Comparison of ENCODE assay signal across 21 mouse cellular contexts in the genomic region with DNA sequence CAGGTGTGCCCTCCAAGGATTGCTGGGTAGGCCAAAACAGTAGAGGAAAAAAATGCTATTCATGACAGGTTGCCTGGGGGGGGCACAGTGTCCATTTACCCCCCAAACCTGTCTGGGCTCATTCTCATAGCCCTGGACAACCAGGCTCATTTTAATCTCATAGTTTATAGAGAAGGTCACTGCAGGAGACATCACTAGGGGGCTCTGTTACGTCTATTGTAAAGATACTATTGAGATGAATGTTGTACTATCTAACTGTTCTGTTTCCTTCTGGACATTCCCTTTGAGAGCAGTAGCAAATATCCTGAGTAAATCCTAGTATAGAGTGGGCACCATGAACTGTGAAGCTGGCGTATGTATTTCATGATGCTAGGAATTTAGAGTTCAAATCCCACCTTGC. TPM values are rescaled to one million over a fixed set of nuclear protein-coding genes. Genes with fewer than 3 reads are reported as not detected.
DNase-seq lines count a peak whose midpoint lies in the region; ATAC-seq and TF ChIP-seq lines count a peak whose summit lies in the region.
"Had no signal": no experiment of that assay in that cellular context is flagged by ENCODE, and none has a peak within 500 bp of the region (broad histone marks: within the 10 kb centered on the region; RNA-seq: fewer than 3 reads in every experiment).

No protein-coding gene starts in this region.

- ATAC-seq in forebrain, postnatal 0 days = no peak
- ATAC-seq in forebrain, embryonic 12.5 days (ENCODE audit: low FRiP score) = no peak
- no peak for ATAC-seq in liver, embryonic 14.5 days (ENCODE audit: insufficient read depth)
- no peak for ATAC-seq in liver, embryonic 11.5 days (replicated peaks; ENCODE audit: low FRiP score)
- ATAC-seq: hindbrain, embryonic 16.5 days had no signal

- no peaks in the 10 kb centered on the region for H3K27me3 ChIP-seq in forebrain, postnatal 0 days (ENCODE audit: insufficient read depth, low read length)
- no peaks in the 10 kb centered on the region for H3K27me3 ChIP-seq in forebrain, embryonic 12.5 days
- no peaks in the 10 kb centered on the region; the same call in none of the 2 replicates for H3K27me3 ChIP-seq in liver, embryonic 14.5 days (ENCODE audit: control insufficient read depth, insufficient read depth, low read length)
- H3K27me3 ChIP-seq in liver, embryonic 11.5 days (replicated peaks; ENCODE audit: control insufficient read depth, insufficient read depth, low read length) = no peaks in the 10 kb centered on the region
- H3K27me3 ChIP-seq: heart, embryonic 13.5 days; neural tube, embryonic 15.5 days had no signal

- H3K4me3 ChIP-seq in forebrain, postnatal 0 days (ENCODE audit: low read depth, low read length) = no peak overlapping the region
- no peak overlapping the region for H3K4me3 ChIP-seq in forebrain, embryonic 12.5 days (replicated peaks)
- no peak overlapping the region for H3K4me3 ChIP-seq in liver, embryonic 14.5 days (ENCODE audit: insufficient read depth in 1 of 2, low read depth in 2 of 2, low read length in 2 of 2)
- no peak overlapping the region for H3K4me3 ChIP-seq in liver, embryonic 11.5 days (ENCODE audit: low read depth, low read length)
- H3K4me3 ChIP-seq: heart, embryonic 13.5 days; midbrain, embryonic 10.5 days; myocyte; neural tube, embryonic 15.5 days had no signal

- no peak overlapping the region for H3K4me2 ChIP-seq in forebrain, postnatal 0 days (ENCODE audit: low read depth)
- no peak overlapping the region for H3K4me2 ChIP-seq in forebrain, embryonic 12.5 days
- H3K4me2 ChIP-seq in liver, embryonic 14.5 days (ENCODE audit: low read depth) = no peak overlapping the region
- H3K4me2 ChIP-seq in liver, embryonic 11.5 days = no peak overlapping the region
- H3K4me2 ChIP-seq: heart, embryonic 13.5 days; neural tube, embryonic 15.5 days had no signal

- no peaks in the 10 kb centered on the region for H3K4me1 ChIP-seq in forebrain, postnatal 0 days (ENCODE audit: insufficient read depth)
- H3K4me1 ChIP-seq in forebrain, embryonic 12.5 days = peaks cover 13% of the 10 kb centered on the region; the same call in 1 of the 2 replicates
- H3K4me1 ChIP-seq in liver, embryonic 14.5 days (replicated peaks; ENCODE audit: control insufficient read depth in 2 of 2, insufficient read depth in 2 of 2, low read length in 1 of 2) = no peaks in the 10 kb centered on the region
- H3K4me1 ChIP-seq in liver, embryonic 11.5 days (replicated peaks; ENCODE audit: control insufficient read depth, insufficient read depth, low read length) = no peaks in the 10 kb centered on the region; the same call in 1 of the 2 replicates

- H3K36me3 ChIP-seq in forebrain, postnatal 0 days (ENCODE audit: insufficient read depth) = no peaks in the 10 kb centered on the region
- no peaks in the 10 kb centered on the region for H3K36me3 ChIP-seq in forebrain, embryonic 12.5 days (replicated peaks)
- H3K36me3 ChIP-seq in liver, embryonic 14.5 days (replicated peaks; ENCODE audit: control insufficient read depth, insufficient read depth, low read depth) = no peaks in the 10 kb centered on the region
- no peaks in the 10 kb centered on the region for H3K36me3 ChIP-seq in liver, embryonic 11.5 days (ENCODE audit: control insufficient read depth, insufficient read depth, low read length)
- H3K36me3 ChIP-seq: heart, embryonic 13.5 days; midbrain, embryonic 10.5 days; neural tube, embryonic 15.5 days had no signal

- no peaks in the 10 kb centered on the region for H3K9me3 ChIP-seq in forebrain, postnatal 0 days (ENCODE audit: low read length)
- H3K9me3 ChIP-seq in forebrain, embryonic 12.5 days = no peaks in the 10 kb centered on the region
- H3K9me3 ChIP-seq in liver, embryonic 14.5 days (ENCODE audit: control insufficient read depth, low read length) = no peaks in the 10 kb centered on the region
- no peaks in the 10 kb centered on the region for H3K9me3 ChIP-seq in liver, embryonic 11.5 days (ENCODE audit: control insufficient read depth, low read length)
- H3K9me3 ChIP-seq: heart, embryonic 13.5 days; midbrain, embryonic 10.5 days; neural tube, embryonic 15.5 days had no signal

- 70% methylated on average over 2 of the region's 2 CpGs for WGBS in forebrain, postnatal 0 days
- WGBS in forebrain, embryonic 12.5 days = 77% methylated on average over 2 of the region's 2 CpGs
- 41% methylated on average over 2 of the region's 2 CpGs for WGBS in liver, embryonic 14.5 days (ENCODE audit: insufficient replicate concordance)
- 53% methylated on average over 2 of the region's 2 CpGs for WGBS in liver, embryonic 11.5 days

- H3K27ac ChIP-seq in forebrain, postnatal 0 days (ENCODE audit: low read depth, low read length) = no peak overlapping the region
- H3K27ac ChIP-seq in forebrain, embryonic 12.5 days = no peak overlapping the region
- H3K27ac ChIP-seq in liver, embryonic 14.5 days = no peak overlapping the region
- no peak overlapping the region for H3K27ac ChIP-seq in liver, embryonic 11.5 days (ENCODE audit: low read depth, low read length)
- H3K27ac ChIP-seq: heart, embryonic 13.5 days; midbrain, embryonic 10.5 days; neural tube, embryonic 15.5 days had no signal

- H3K9ac ChIP-seq in forebrain, postnatal 0 days = no peak overlapping the region
- H3K9ac ChIP-seq in forebrain, embryonic 12.5 days = no peak overlapping the region
- no peak overlapping the region for H3K9ac ChIP-seq in liver, embryonic 14.5 days (replicated peaks)
- no peak overlapping the region for H3K9ac ChIP-seq in liver, embryonic 11.5 days (ENCODE audit: low read depth, low read length)
- H3K9ac ChIP-seq: heart, embryonic 13.5 days; neural tube, embryonic 15.5 days had no signal

- TF ChIP-seq CTCF in forebrain, postnatal 0 days (IDR thresholded peaks at IDR 0.05; ENCODE audit: low read depth) = peak; percentile 16; the same call in 1 of the 2 replicates
- TF ChIP-seq CTCF in liver, embryonic 14.5 days (IDR thresholded peaks at IDR 0.05; ENCODE audit: low read depth) = 0 out of 2 replicates have a peak, but pooled peaks have one; percentile 6

- DNase-seq in forebrain, postnatal 0 days = no peak
- no peak for DNase-seq in liver, embryonic 14.5 days (ENCODE audit: low read depth in 3 of 3, low spot score in 3 of 3)
- DNase-seq in liver, embryonic 11.5 days (ENCODE audit: low spot score) = no peak
- peak; percentile 22 for DNase-seq in thymus, postnatal 14 days
- no peak for DNase-seq in thymus, postnatal 10 days (ENCODE audit: low spot score in 2 of 2)
- DNase-seq in frontal cortex, postnatal 10 days (ENCODE audit: low spot score in 2 of 2) = no peak
- no peak for DNase-seq in urinary bladder, adult 2 months (ENCODE audit: low spot score)
- DNase-seq: adrenal gland, adult 2 months; B cell, adult 2 months; cerebellum, postnatal 10 days; embryo, embryonic 11 days; heart, postnatal 36 days; kidney, adult 18-20 months; kidney, postnatal 25 days; layer of hippocampus, adult 9-11 months had no signal

- no peak for TF ChIP-seq EP300 in liver, embryonic 14.5 days (IDR thresholded peaks at IDR 0.05; ENCODE audit: low read depth)

RNA-seq across cellular contexts. Expression of gene Epc2, which starts 5.0 kb away (rescaled TPM):
- 47.7 and 80.4 TPM in 2 replicates for total RNA-seq in forebrain, postnatal 0 days (2014; rRNA removed)
- polyA plus RNA-seq in forebrain, postnatal 0 days (2015; fragmentation: Nextera tagmentation; extraction: Ambion mirVana) = 8.0 and 9.2 TPM in 2 replicates
- 15.0 and 15.3 TPM in 2 replicates for polyA plus RNA-seq in forebrain, embryonic 12.5 days (2016; fragmentation: Nextera tagmentation; extraction: Ambion mirVana)
- 3.5 and 4.2 TPM in 2 replicates for polyA plus RNA-seq in liver, embryonic 14.5 days (2012; rRNA removed)
- 1.9 and 3.2 TPM in 2 replicates for polyA plus RNA-seq in liver, embryonic 14.5 days (2014; fragmentation: Nextera tagmentation; extraction: Ambion mirVana)
- 4.3 and 6.0 TPM in 2 replicates for polyA plus RNA-seq in liver, embryonic 11.5 days (2014; fragmentation: Nextera tagmentation; extraction: Ambion mirVana)
- 13.3 and 18.0 TPM in 2 replicates for polyA plus RNA-seq in urinary bladder, adult 2 months (2012; rRNA removed)
